Mouse (Mus musculus): ENCODE measurements around the gene Ctrc. TPM values are rescaled to one million over a fixed set of nuclear protein-coding genes. Genes with fewer than 3 reads are reported as not detected.

Gene Ctrc
- polyA plus RNA-seq, 1 experiment from 2014 or later, result not detected

DNA sequence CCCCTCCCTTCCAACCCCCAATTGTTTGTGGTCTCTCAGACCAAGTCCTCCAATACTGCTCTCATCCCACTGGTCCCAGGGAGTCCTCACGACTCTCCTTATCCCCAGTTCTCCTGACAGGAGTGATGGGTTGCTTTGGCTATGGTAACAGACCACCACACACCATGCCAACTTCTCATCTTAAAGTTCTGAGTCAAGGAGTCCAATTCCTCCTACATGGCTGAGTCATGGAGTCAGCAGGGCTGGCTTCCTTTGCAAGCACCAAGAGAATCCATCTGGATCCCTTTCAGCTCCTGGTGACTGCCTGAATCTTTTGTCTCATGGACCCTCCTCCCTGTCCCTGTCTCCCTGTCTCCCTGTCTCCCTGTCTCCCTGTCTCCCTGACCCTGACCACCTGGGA lies 12.2 kb downstream of the Ctrc start:
- 32% methylated on average over 1 of the region's 1 CpGs for WGBS (ENCODE audit: insufficient replicate concordance)
- no peaks in the 10 kb centered on the region for H3K9me3 ChIP-seq (replicated peaks; ENCODE audit: control insufficient read depth, low read length)
- no peak overlapping the region for H3K4me3 ChIP-seq (ENCODE audit: low read depth, low read length)
- H3K27me3 ChIP-seq (ENCODE audit: control insufficient read depth, insufficient read depth, low read depth, low read length), result no peaks in the 10 kb centered on the region
- no peak for ATAC-seq (ENCODE audit: low read depth)
- no peaks in the 10 kb centered on the region for H3K4me1 ChIP-seq (ENCODE audit: control insufficient read depth, low read depth, low read length)
- H3K4me2 ChIP-seq (ENCODE audit: low read depth, low read length), result no peak overlapping the region
- no peak overlapping the region for H3K27ac ChIP-seq (ENCODE audit: low read length)
- H3K9ac ChIP-seq (ENCODE audit: low read depth, low read length), result no peak overlapping the region
- H3K36me3 ChIP-seq (ENCODE audit: control insufficient read depth, insufficient read depth), result no peaks in the 10 kb centered on the region

DNA sequence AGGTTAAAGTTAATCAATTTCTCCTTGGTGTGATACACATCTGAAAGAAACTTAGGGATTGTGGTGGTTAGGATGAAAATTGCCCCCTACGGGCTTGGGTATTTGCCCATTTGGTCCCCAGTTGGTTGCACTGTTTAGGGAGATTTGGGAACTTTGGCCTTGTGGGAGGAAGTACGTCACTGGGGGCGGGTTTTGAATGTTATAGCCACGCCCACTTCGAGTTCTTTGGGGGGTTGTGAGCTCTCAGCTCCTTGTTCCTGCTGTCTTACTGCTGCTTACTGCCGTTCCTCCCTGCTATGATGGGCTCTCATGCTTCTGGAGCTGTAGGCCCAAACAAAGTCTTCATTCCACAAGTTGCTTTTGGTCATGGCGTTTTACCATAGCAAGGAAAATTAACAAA lies 14.8 kb downstream of the Ctrc start:
- H3K4me1 ChIP-seq (ENCODE audit: control insufficient read depth, low read depth, low read length), result no peaks in the 10 kb centered on the region
- ATAC-seq (ENCODE audit: low read depth), result no peak

DNA sequence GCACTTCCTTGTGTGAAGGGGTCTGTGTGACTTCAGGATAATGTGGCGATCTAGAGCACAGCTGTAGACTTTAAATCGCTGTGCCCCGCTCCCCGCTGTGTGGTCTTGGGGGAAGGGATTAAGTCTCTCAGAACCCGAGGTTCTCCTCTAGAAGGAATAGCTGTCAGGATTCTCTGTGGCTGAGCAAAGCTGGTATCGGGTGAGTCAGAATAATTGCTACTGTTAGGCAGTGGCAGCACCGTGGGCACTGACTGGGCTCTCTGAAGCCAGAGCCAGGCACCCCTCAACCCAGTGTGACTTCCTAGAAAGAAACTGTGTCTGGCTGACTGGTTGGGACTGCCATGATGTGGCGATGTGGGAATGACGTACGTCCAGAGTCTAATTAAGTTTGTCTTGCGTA lies 15.8 kb downstream of the Ctrc start:
- ATAC-seq (ENCODE audit: low read depth), result no peak

More for the DNA sequence above, 14.8 kb downstream of the Ctrc start:
- no peak overlapping the region for H3K9ac ChIP-seq (ENCODE audit: low read depth, low read length)
- H3K9me3 ChIP-seq (replicated peaks; ENCODE audit: control insufficient read depth, low read length), result no peaks in the 10 kb centered on the region
- H3K27ac ChIP-seq (ENCODE audit: low read length), result no peak overlapping the region
- H3K27me3 ChIP-seq (ENCODE audit: control insufficient read depth, insufficient read depth, low read depth, low read length), result no peaks in the 10 kb centered on the region
- H3K36me3 ChIP-seq (ENCODE audit: control insufficient read depth, insufficient read depth), result no peaks in the 10 kb centered on the region
- WGBS (ENCODE audit: insufficient replicate concordance), result 49% methylated on average over 7 of the region's 7 CpGs
- H3K4me2 ChIP-seq (ENCODE audit: low read depth, low read length), result no peak overlapping the region
- H3K4me3 ChIP-seq (ENCODE audit: low read depth, low read length), result no peak overlapping the region

DNA sequence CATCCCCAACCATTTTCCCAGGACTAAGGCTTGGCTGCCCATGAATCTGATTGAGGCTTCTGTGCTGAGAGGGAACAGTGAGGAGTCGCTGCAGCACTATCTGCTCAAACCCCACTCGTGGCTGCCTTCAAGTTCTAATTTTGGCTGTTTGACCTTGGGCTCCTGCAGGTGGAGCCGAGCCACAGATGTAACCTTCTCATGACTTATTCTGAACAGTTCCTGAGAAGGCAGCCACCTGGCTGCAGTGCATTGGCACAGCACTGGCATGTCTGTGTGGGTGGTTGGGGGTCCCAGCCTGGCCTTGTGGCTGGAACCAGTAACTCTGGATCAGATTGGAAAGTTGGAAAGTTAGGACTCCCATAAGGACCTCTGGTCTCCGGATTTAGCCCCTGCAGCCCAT lies 18.0 kb downstream of the Ctrc start:
- Histone ChIP-seq H3K4me2 (ENCODE audit: low read depth, low read length) (no peak overlapping the region), H3K27ac (ENCODE audit: low read length) (no peak overlapping the region), H3K9ac (ENCODE audit: low read depth, low read length) (no peak overlapping the region), H3K4me3 (ENCODE audit: low read depth, low read length) (no peak overlapping the region), H3K9me3 (replicated peaks; ENCODE audit: control insufficient read depth, low read length) (no peaks in the 10 kb centered on the region), H3K36me3 (ENCODE audit: control insufficient read depth, insufficient read depth) (no peaks in the 10 kb centered on the region), H3K27me3 (ENCODE audit: control insufficient read depth, insufficient read depth, low read depth, low read length) (no peaks in the 10 kb centered on the region), H3K4me1 (ENCODE audit: control insufficient read depth, low read depth, low read length) (no peaks in the 10 kb centered on the region; the same call in 1 of the 2 replicates)
- 45% methylated on average over 4 of the region's 4 CpGs for WGBS (ENCODE audit: insufficient replicate concordance)
- no peak for ATAC-seq (ENCODE audit: low read depth)

More for the DNA sequence above, 15.8 kb downstream of the Ctrc start:
- Histone ChIP-seq H3K4me1 (ENCODE audit: control insufficient read depth, low read depth, low read length) (no peaks in the 10 kb centered on the region), H3K9ac (ENCODE audit: low read depth, low read length) (no peak overlapping the region), H3K4me2 (ENCODE audit: low read depth, low read length) (no peak overlapping the region), H3K9me3 (replicated peaks; ENCODE audit: control insufficient read depth, low read length) (no peaks in the 10 kb centered on the region), H3K36me3 (ENCODE audit: control insufficient read depth, insufficient read depth) (no peaks in the 10 kb centered on the region), H3K27ac (ENCODE audit: low read length) (no peak overlapping the region), H3K27me3 (ENCODE audit: control insufficient read depth, insufficient read depth, low read depth, low read length) (no peaks in the 10 kb centered on the region), H3K4me3 (ENCODE audit: low read depth, low read length) (no peak overlapping the region)
- 61% methylated on average over 11 of the region's 11 CpGs for WGBS (ENCODE audit: insufficient replicate concordance)

DNA sequence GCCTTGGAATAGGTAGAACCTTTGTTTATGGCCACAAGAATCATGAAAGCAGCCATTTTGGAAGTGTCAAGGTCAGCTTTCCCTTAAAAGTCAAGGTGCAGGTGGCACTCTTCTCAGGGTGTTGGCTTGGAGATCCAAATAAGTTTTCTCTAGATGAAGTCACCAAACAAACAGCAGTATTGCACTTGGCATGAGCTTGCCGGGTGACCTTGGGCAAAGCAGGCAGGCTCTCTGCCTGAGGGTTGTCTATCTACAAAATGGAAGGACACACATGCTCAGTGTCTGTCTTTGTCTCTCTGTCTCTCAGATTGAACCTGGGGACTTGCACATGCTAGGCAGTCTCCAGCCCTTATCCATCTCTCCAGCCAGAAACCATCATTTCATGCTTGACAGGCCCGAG lies 18.8 kb downstream of the Ctrc start:
- Histone ChIP-seq H3K36me3 (ENCODE audit: control insufficient read depth, insufficient read depth) (no peaks in the 10 kb centered on the region), H3K9me3 (replicated peaks; ENCODE audit: control insufficient read depth, low read length) (no peaks in the 10 kb centered on the region), H3K4me1 (ENCODE audit: control insufficient read depth, low read depth, low read length) (peaks cover 4% of the 10 kb centered on the region), H3K27ac (ENCODE audit: low read length) (no peak overlapping the region), H3K4me3 (ENCODE audit: low read depth, low read length) (no peak overlapping the region), H3K4me2 (ENCODE audit: low read depth, low read length) (no peak overlapping the region), H3K9ac (ENCODE audit: low read depth, low read length) (no peak overlapping the region), H3K27me3 (ENCODE audit: control insufficient read depth, insufficient read depth, low read depth, low read length) (no peaks in the 10 kb centered on the region)
- no peak for ATAC-seq (ENCODE audit: low read depth)
- WGBS (ENCODE audit: insufficient replicate concordance), result 64% methylated on average over 2 of the region's 2 CpGs

DNA sequence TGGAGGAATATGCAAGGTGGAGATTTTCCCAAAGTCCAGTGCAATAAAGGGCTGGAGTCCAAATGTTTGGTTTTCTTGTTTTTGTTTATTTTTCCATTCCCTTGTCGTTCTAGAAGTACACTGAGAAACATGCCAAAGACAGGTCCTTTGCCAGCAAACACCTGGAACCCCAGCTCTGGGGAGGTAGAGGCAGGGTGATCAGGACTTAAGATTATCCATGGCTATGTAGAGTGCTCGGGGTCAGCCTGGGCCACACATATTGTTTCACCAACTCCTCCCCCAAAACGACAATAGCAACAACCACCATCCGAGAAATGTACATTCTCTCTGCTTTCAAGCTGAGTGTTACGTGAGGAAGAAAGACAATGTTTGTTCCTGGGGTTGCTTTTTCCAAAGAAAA lies 20.1 kb downstream of the Ctrc start, which contains the start of gene Cela2a:
TSS of gene Cela2a (minus strand) at position 101 of the 400 bp plus-strand sequence.
- no peak for ATAC-seq (ENCODE audit: low read depth)
- WGBS (ENCODE audit: insufficient replicate concordance), result 46% methylated on average over 5 of the region's 5 CpGs
- H3K9ac ChIP-seq (ENCODE audit: low read depth, low read length), result no peak within 1 kb of the TSS
- no peaks in the 10 kb centered on the region for H3K36me3 ChIP-seq (ENCODE audit: control insufficient read depth, insufficient read depth)
- H3K4me2 ChIP-seq (ENCODE audit: low read depth, low read length), result no peak within 1 kb of the TSS
- H3K4me3 ChIP-seq (ENCODE audit: low read depth, low read length), result no peak within 1 kb of the TSS
- no peaks in the 10 kb centered on the region for H3K9me3 ChIP-seq (replicated peaks; ENCODE audit: control insufficient read depth, low read length)
- peaks cover 4% of the 10 kb centered on the region for H3K4me1 ChIP-seq (ENCODE audit: control insufficient read depth, low read depth, low read length)
- no peaks in the 10 kb centered on the region for H3K27me3 ChIP-seq (ENCODE audit: control insufficient read depth, insufficient read depth, low read depth, low read length)
- H3K27ac ChIP-seq (ENCODE audit: low read length), result no peak within 1 kb of the TSS

DNA sequence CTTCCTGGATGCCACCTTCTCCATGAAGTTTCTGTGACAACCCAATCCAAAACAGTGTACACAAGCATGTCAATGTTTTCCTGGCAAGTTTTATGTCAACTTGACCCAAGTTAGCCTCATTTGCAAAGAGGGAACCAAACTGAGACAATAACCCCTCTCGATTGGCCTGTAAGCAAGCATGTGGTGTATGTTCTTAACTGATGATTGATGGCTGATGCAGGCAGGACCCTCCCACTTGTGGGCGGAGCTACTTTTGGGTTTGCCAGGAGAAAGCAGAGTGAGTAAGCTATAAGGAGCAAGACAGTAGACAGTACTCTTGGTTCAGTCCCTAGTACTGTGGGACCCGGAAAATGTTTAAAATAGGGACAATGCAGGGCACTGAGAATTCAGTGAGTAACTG lies 23.2 kb downstream of the Ctrc start:
- WGBS (ENCODE audit: insufficient replicate concordance), result 23% methylated on average over 3 of the region's 3 CpGs
- peak; percentile 75 for ATAC-seq (ENCODE audit: low read depth)

DNA sequence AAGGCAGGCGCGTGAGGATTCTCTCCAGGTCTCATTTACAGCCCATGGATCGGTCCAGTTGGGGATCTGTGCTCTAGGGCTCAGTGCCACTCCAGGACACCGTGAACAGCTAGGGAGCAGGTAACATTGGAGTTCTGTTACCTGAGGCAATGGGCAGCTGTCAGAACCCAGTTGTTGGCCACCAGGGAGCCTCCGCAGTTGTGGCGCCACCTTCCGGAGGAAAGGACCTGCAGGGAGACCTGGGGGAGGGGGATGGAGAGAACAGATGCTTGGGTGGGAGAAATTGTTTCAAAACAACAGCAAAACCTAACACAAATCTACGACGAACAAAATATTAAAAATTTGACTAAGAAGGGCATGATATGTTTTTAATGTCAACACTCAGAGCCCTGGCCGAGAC lies 24.1 kb downstream of the Ctrc start:
- Histone ChIP-seq H3K36me3 (ENCODE audit: control insufficient read depth, insufficient read depth) (no peaks in the 10 kb centered on the region), H3K4me3 (ENCODE audit: low read depth, low read length) (no peak overlapping the region), H3K27ac (ENCODE audit: low read length) (no peak overlapping the region), H3K4me1 (ENCODE audit: control insufficient read depth, low read depth, low read length) (peaks cover 4% of the 10 kb centered on the region), H3K9me3 (replicated peaks; ENCODE audit: control insufficient read depth, low read length) (no peaks in the 10 kb centered on the region), H3K9ac (ENCODE audit: low read depth, low read length) (no peak overlapping the region), H3K27me3 (ENCODE audit: control insufficient read depth, insufficient read depth, low read depth, low read length) (no peaks in the 10 kb centered on the region), H3K4me2 (ENCODE audit: low read depth, low read length) (no peak overlapping the region)
- 62% methylated on average over 10 of the region's 10 CpGs for WGBS (ENCODE audit: insufficient replicate concordance)
- no peak for ATAC-seq (ENCODE audit: low read depth)

More for the DNA sequence above, 23.2 kb downstream of the Ctrc start:
- Histone ChIP-seq H3K9me3 (replicated peaks; ENCODE audit: control insufficient read depth, low read length) (no peaks in the 10 kb centered on the region), H3K4me2 (ENCODE audit: low read depth, low read length) (no peak overlapping the region), H3K4me3 (ENCODE audit: low read depth, low read length) (no peak overlapping the region), H3K27me3 (ENCODE audit: control insufficient read depth, insufficient read depth, low read depth, low read length) (no peaks in the 10 kb centered on the region), H3K36me3 (ENCODE audit: control insufficient read depth, insufficient read depth) (no peaks in the 10 kb centered on the region), H3K27ac (ENCODE audit: low read length) (no peak overlapping the region), H3K4me1 (ENCODE audit: control insufficient read depth, low read depth, low read length) (peaks cover 4% of the 10 kb centered on the region), H3K9ac (ENCODE audit: low read depth, low read length) (no peak overlapping the region)

DNA sequence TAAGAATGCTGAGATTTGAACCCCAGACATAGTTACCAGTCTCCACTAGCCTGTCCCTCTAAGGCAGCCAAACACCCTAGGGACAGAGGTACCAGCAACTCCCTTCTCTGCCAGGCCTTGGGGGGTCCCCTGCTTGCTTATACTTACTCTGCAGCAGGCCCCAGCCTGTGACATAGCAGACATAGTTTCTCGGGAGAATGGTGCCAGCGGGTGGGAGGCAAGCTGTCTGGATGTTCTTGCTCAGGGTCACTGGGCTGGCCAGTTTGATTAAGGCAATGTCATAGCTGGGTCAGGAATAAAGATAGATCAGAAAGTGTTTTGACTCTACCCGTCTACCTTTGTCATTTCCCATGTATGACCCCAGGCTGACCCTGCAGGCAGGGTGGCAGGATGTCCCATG lies 25.0 kb downstream of the Ctrc start:
- ATAC-seq (ENCODE audit: low read depth), result no peak
- Histone ChIP-seq H3K27ac (ENCODE audit: low read length) (no peak overlapping the region), H3K27me3 (ENCODE audit: control insufficient read depth, insufficient read depth, low read depth, low read length) (no peaks in the 10 kb centered on the region), H3K9ac (ENCODE audit: low read depth, low read length) (no peak overlapping the region), H3K36me3 (ENCODE audit: control insufficient read depth, insufficient read depth) (no peaks in the 10 kb centered on the region), H3K4me1 (ENCODE audit: control insufficient read depth, low read depth, low read length) (peaks cover 4% of the 10 kb centered on the region), H3K9me3 (replicated peaks; ENCODE audit: control insufficient read depth, low read length) (no peaks in the 10 kb centered on the region), H3K4me2 (ENCODE audit: low read depth, low read length) (no peak overlapping the region), H3K4me3 (ENCODE audit: low read depth, low read length) (no peak overlapping the region)
- whole genome bisulfite sequencing (ENCODE audit: insufficient replicate concordance), result 72% methylated on average over 3 of the region's 3 CpGs

Measured in liver, embryonic 16.5 days (tissue).